Mouse (Mus musculus): ENCODE data around the gene Gm3839. TPM values are rescaled to one million over a fixed set of nuclear protein-coding genes. Genes with fewer than 3 reads are reported as not detected.

Gene Gm3839
- 0.31 TPM for polyA plus RNA-seq (2014; fragmentation: Illumina TruSeq; extraction: RNeasy Lipid Tissue Mini Kit (QIAGEN cat#74804); ENCODE audit: low read depth, low replicate concordance)

DNA sequence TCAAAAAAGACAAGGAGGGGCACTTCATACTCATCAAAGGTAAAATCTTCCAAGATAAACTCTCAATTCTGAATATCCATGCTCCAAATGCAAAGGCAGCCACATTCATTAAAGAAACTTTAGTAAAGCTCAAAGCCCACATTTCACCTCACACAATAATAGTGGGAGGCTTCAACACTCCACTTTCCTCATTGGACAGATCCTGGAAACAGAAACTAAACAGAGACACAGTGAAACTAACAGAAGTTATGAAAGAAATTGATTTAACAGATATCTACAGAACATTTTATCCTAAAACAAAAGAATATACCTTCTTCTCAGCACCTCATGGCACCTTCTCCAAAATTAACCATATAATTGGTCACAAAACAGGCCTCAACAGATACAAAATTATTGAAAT, at the start of gene Gm3839:
Gm3839 (minus strand) TSS at position 101 of the 400 bp plus-strand sequence.

Other genes with a start within 250 kb of the Gm3839 start
- gene Fhit, start 194.7 kb downstream of the Gm3839 start, polyA plus RNA-seq (2014; fragmentation: Illumina TruSeq; extraction: RNeasy Lipid Tissue Mini Kit (QIAGEN cat#74804); ENCODE audit: low read depth, low replicate concordance) = 4.1 TPM
- gene Ptprg, start 196.8 kb upstream of the Gm3839 start, polyA plus RNA-seq (2014; fragmentation: Illumina TruSeq; extraction: RNeasy Lipid Tissue Mini Kit (QIAGEN cat#74804); ENCODE audit: low read depth, low replicate concordance) = 23.9 TPM

Data from testis, adult 10 weeks (tissue).